Mouse (Mus musculus) spleen, adult 2 months (tissue): ENCODE measurements at regions not wholly inside any gene's neighbourhood (a gene's known extent, or its start where the extent isn't known, plus 50 kb on each side); places are given as distances from the start of the nearest gene placed in this dataset.
"Not testable (repeated sequence)": the region's sequence is repeated elsewhere in the genome, so short reads cannot be mapped to it uniquely, and the experiment has no call there.

Experiments
- DNase-seq, 2 experiments: peaks; one replicate each; pipeline versions ENCODE4 v3.0.0 to v3.0.0-alpha.2; 2012 to 2021; ENCODE audit warnings: low spot score in 2 of 2, low read depth in 1 of 2
- H3K27ac ChIP-seq: fragments of 200-500 bp; 2 replicates; pipeline ENCODE4 v1.5.1; 2012; ENCODE audit warnings: low read length, inconsistent platforms; ENCODE audit not compliant: insufficient read depth
- H3K27me3 ChIP-seq: fragments of 200-500 bp; 2 replicates; pipeline ENCODE4 v1.6.1; 2012; ENCODE audit warnings: mild to moderate bottlenecking, moderate library complexity, low read length, inconsistent platforms; ENCODE audit not compliant: control insufficient read depth, insufficient read depth
- H3K36me3 ChIP-seq: fragments of 200-500 bp; 2 replicates; pipeline ENCODE4 v1.6.1; 2012; ENCODE audit warnings: mild to moderate bottlenecking, low read length, inconsistent platforms; ENCODE audit not compliant: control insufficient read depth, insufficient read depth
- H3K4me1 ChIP-seq: fragments of 200-500 bp; 2 replicates; pipeline ENCODE4 v1.6.1; 2011; ENCODE audit warnings: inconsistent platforms; ENCODE audit not compliant: control insufficient read depth, insufficient read depth, insufficient read length
- H3K4me3 ChIP-seq: fragments of 200-500 bp; 2 replicates; pipeline ENCODE4 v1.5.1; 2011; ENCODE audit warnings: mild to moderate bottlenecking, inconsistent platforms; ENCODE audit not compliant: insufficient read depth, insufficient read length; ENCODE audit errors: extremely low read depth
- CTCF ChIP-seq: fragments of 200-500 bp; IDR thresholded peaks from 2 replicates; pipeline ENCODE4 v1.5.1; 2011; ENCODE audit warnings: mild to moderate bottlenecking, inconsistent platforms; ENCODE audit not compliant: insufficient read depth, insufficient read length, insufficient replicate concordance; ENCODE audit errors: extremely low read depth
- POLR2A ChIP-seq: fragments of 200-500 bp; IDR thresholded peaks from 2 replicates; pipeline ENCODE4 v1.6.1; 2011; ENCODE audit warnings: low read depth, low read length, inconsistent platforms
- WGBS: fragments of 180-500 bp; shearing (Covaris S2); methylation state at CpG from one replicate; pipeline ENCODE4 v1.1.7; 2018; 5-methylcytosine and 5-hydroxymethylcytosine counted together

DNA sequence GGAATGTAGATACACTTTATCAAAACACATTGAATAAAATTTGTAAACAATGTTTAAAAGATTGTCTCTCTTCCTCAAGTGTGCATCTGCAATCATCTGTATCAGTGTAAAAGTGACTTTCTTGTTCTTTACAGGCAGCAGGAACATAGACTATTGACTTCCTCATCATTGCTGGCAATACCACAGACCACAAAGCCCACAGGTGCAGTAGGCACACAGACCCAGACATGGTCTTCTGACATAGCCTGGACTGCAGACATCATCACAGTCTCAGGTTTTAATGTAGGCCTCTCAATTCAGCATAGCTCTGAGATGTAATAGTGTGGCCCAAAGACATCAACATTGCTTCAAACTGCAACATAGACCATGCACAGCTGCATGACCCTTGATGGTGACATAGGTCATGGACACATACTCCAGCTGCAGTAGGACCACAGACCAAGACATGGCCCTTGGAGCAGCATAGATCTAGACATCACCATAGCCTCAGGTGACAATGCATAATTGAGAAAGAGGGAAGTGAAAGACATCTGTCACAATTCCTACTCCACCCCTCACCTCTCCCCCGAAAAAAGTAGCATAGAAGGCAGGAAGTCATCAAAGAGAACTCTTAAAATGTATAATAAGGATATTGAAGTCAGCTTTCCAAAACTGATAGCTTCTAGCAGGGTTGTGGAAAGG lies 74.1 kb upstream of the Speer2 start:
- WGBS: 3% methylated on average over 1 of the region's 1 CpGs
- H3K4me1 ChIP-seq: no peaks in the 10 kb centered on the region; the same call in 1 of the 2 replicates
- no peaks in the 10 kb centered on the region for H3K36me3 ChIP-seq
- no peak overlapping the region for H3K27ac ChIP-seq
- H3K4me3 ChIP-seq: no peak overlapping the region
- no peaks in the 10 kb centered on the region; the same call in 1 of the 2 replicates for H3K27me3 ChIP-seq
- peak in 1 of 2 experiments; percentile 17 for DNase-seq
- TF ChIP-seq POLR2A: no peak
- TF ChIP-seq CTCF: no peak

DNA sequence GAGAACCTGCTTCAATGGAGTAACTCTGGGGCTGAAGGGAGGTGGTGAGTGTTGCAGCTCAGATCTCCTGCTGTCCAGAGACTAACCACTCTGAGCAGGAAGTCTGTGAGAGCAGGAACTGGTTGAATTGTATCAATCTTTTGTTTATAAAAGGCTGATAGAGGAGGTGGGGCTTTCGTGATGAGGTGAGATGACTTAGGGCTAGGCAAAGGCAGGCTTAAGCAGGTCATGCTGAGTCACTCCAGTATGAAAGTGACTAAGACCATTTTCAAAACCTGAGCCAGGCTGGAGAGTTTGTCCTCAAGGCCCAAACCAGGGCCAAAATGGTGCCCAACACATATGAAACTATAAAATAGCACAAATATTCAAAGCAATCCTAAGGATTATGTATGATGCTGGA lies 80.1 kb upstream of the Speer2 start:
- no peak for DNase-seq
- no peak overlapping the region for H3K27ac ChIP-seq
- no peaks in the 10 kb centered on the region for H3K4me1 ChIP-seq
- no peaks in the 10 kb centered on the region; the same call in 1 of the 2 replicates for H3K27me3 ChIP-seq
- H3K4me3 ChIP-seq: no peak overlapping the region
- no peaks in the 10 kb centered on the region for H3K36me3 ChIP-seq
- 81% methylated on average over 1 of the region's 1 CpGs for WGBS
- TF ChIP-seq CTCF: no peak

DNA sequence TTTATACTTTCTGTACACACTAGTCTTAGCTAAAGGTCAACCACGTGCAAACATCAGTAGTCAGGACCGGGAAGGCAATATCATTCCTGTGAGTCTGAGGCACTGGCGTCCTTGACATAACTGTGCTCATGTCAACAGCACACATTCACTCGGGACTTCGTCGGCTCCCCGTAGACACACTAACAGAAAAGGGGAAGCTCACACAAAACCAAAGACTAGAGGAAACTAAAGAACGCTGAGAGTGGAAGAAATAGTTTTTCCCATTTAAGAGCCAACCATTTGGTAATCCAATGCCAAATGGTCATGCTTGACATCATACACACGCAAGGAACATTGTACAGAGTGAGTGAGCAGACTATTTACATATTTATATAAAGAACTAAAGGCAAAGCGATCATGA lies 85.2 kb upstream of the Speer2 start:
- no peak overlapping the region for H3K27ac ChIP-seq
- no peaks in the 10 kb centered on the region for H3K4me1 ChIP-seq
- no peaks in the 10 kb centered on the region for H3K36me3 ChIP-seq
- no peak for DNase-seq
- TF ChIP-seq POLR2A: no peak
- no peak for TF ChIP-seq CTCF
- no peaks in the 10 kb centered on the region for H3K27me3 ChIP-seq
- no peak overlapping the region for H3K4me3 ChIP-seq
- 42% methylated on average over 10 of the region's 10 CpGs for WGBS

DNA sequence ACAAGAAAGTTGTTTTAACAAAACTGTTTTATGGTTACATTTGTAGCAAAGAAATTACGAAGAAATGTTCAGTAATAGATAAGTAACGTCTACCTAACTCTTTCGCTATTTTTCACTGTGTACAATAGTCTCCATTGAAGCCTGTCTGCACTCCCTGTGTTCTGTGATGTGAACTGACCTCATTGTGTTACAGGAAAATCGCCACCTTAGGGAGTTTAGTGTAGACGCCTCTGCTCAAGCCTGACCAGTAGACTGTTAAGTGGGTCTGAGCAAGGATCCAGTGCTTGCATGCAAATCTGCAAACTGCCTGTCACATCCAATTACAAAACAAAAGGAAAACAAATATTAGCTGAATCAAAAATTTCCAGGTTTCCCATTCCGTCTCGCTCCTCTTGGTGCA lies 85.8 kb upstream of the Speer2 start:
- WGBS: 90% methylated on average over 7 of the region's 7 CpGs
- no peak overlapping the region for H3K4me3 ChIP-seq
- TF ChIP-seq CTCF (no peak), POLR2A (no peak)
- no peak overlapping the region for H3K27ac ChIP-seq
- no peaks in the 10 kb centered on the region for H3K4me1 ChIP-seq
- no peak for DNase-seq
- H3K27me3 ChIP-seq: no peaks in the 10 kb centered on the region
- H3K36me3 ChIP-seq: no peaks in the 10 kb centered on the region

DNA sequence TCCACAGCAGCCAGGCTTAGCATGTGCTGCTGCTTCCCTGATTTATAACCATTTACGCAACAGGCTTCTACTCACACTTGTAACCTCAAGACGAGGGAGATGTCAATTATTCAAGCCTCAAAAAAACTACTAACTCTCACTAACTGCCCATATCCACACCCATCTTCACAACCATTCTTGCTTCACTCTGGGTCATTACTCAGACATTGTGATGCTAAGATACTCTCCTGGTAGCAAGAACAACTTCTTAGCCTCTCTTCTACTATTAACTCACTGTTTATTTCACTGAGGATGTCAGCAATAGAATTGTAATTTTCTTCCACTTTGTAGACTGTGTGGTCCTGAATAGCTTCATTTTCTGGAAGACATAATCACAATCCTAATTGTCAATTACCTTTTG lies 88.0 kb upstream of the Speer2 start:
- 59% methylated on average over 2 of the region's 2 CpGs for WGBS
- Histone ChIP-seq H3K27me3 (no peaks in the 10 kb centered on the region), H3K36me3 (no peaks in the 10 kb centered on the region), H3K4me1 (no peaks in the 10 kb centered on the region), H3K27ac (no peak overlapping the region), H3K4me3 (no peak overlapping the region)
- no peak for TF ChIP-seq POLR2A
- no peak for TF ChIP-seq CTCF
- no peak for DNase-seq

DNA sequence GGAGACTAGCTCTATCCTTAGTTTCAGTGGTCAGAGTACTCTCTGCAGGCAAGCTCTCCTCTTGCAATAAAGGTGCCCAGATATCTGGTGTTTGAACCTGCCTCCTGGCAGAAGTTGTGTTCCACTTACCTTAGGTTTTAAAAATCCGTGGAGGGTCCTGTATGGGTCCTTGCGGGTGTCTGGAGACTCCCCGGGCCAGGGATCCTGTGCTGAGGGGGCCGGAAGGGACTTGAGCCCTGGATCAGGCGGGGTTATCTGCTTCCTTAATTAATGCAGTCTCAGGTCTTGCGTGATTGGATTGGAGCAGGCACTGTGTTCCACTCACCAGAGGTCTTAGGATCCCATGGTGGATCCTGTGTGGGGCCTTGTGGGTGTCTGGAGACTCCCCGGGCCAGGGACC lies 103.0 kb upstream of the Speer2 start:
- H3K36me3 ChIP-seq, H3K4me1 ChIP-seq, H3K27ac ChIP-seq, DNase-seq, H3K4me3 ChIP-seq, H3K27me3 ChIP-seq: not testable (repeated sequence)
- WGBS: 82% methylated on average over 7 of the region's 7 CpGs

DNA sequence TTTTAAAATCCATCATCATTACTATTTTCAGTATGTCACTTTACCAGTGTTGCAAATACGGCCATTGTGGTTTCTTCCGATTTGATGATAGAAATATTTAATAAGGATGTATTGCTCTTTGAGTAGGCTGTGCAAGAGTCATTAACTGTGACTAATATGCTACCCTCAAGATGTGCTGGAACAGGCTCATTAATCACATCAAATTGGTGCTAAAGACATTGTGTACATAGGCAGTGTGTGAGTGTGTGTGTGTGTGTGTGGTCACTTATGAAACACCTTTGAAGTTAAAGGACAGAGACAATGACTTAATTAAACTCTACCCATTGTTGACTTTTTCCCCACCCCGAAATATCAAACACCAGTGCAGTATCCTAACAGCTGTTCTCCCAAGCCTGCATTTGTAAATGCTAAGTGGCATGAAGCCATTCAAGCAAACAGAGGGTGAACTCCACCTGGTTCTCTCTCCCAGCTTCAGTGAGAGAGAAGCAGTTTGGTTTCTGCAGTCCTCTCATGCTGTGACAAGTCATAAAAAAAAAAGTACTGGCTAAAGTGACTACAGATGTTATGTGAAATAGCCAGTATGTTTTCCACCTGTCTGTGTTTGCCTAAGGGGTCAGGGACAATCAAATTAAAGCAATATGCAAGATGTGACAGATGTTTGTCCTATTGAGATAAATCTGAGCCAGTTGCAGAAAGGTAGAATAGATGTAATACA lies 116.4 kb upstream of the Speer2 start:
- H3K36me3 ChIP-seq: no peaks in the 10 kb centered on the region
- no peak overlapping the region for H3K4me3 ChIP-seq
- no peak for DNase-seq
- 76% methylated on average over 3 of the region's 3 CpGs for WGBS
- no peaks in the 10 kb centered on the region for H3K4me1 ChIP-seq
- TF ChIP-seq CTCF: no peak
- no peak for TF ChIP-seq POLR2A
- H3K27ac ChIP-seq: no peak overlapping the region
- no peaks in the 10 kb centered on the region for H3K27me3 ChIP-seq
